Comparison of ENCODE assay signal across 8 mouse cellular contexts in genomic region chr12:69890476-69890875, GRCm38 (mm10). TPM values are rescaled to one million over a fixed set of nuclear protein-coding genes. Genes with fewer than 3 reads are reported as not detected.
DNase-seq lines count a peak whose midpoint lies in the region; ATAC-seq and TF ChIP-seq lines count a peak whose summit lies in the region.

No protein-coding gene starts in this region.

- H3K36me3 ChIP-seq in forebrain, embryonic 14.5 days (ENCODE audit: control insufficient read depth, insufficient read depth, low read length): peaks cover 3% of the 10 kb centered on the region; the same call in 1 of the 2 replicates
- H3K36me3 ChIP-seq in lung, embryonic 14.5 days (ENCODE audit: insufficient read depth): 0 out of 2 replicates have a peak, but pooled peaks cover 12% of the 10 kb centered on the region
- H3K36me3 ChIP-seq in stomach, postnatal 0 days (ENCODE audit: control insufficient read depth, insufficient read depth, low read length): no peaks in the 10 kb centered on the region

- no peak overlapping the region for H3K27ac ChIP-seq in forebrain, embryonic 14.5 days (ENCODE audit: low read depth, low read length)
- H3K27ac ChIP-seq in lung, embryonic 14.5 days (ENCODE audit: low read depth): peak overlapping the region; percentile 46
- peak overlapping the region; percentile 56; the same call in 1 of the 2 replicates for H3K27ac ChIP-seq in stomach, postnatal 0 days (replicated peaks)

- peak overlapping the region; percentile 26; the same call in 1 of the 2 replicates for H3K9ac ChIP-seq in forebrain, embryonic 14.5 days (ENCODE audit: low read length)
- peak overlapping the region; percentile 14 for H3K9ac ChIP-seq in lung, embryonic 14.5 days
- no peak overlapping the region for H3K9ac ChIP-seq in stomach, postnatal 0 days (ENCODE audit: low read length)

- H3K27me3 ChIP-seq in forebrain, embryonic 14.5 days (replicated peaks; ENCODE audit: control insufficient read depth, insufficient read depth, low read length): no peaks in the 10 kb centered on the region
- H3K27me3 ChIP-seq in lung, embryonic 14.5 days (ENCODE audit: insufficient read depth, low read length): no peaks in the 10 kb centered on the region
- no peaks in the 10 kb centered on the region for H3K27me3 ChIP-seq in stomach, postnatal 0 days (ENCODE audit: control insufficient read depth, insufficient read depth, low read length)

- 0 out of 2 replicates have a peak overlapping the region, but pooled peaks have one; percentile 86 for H3K4me3 ChIP-seq in forebrain, embryonic 14.5 days (ENCODE audit: low read depth, low read length)
- H3K4me3 ChIP-seq in lung, embryonic 14.5 days (ENCODE audit: low read depth, low read length): peak overlapping the region; percentile 89
- H3K4me3 ChIP-seq in stomach, postnatal 0 days (ENCODE audit: low read depth, low read length): no peak overlapping the region

- H3K9me3 ChIP-seq in forebrain, embryonic 14.5 days (replicated peaks; ENCODE audit: control insufficient read depth, low read length): no peaks in the 10 kb centered on the region
- no peaks in the 10 kb centered on the region for H3K9me3 ChIP-seq in lung, embryonic 14.5 days (ENCODE audit: low read depth, low read length)
- H3K9me3 ChIP-seq in stomach, postnatal 0 days (ENCODE audit: control insufficient read depth, low read length): no peaks in the 10 kb centered on the region

- 25% methylated on average over 5 of the region's 5 CpGs for WGBS in forebrain, embryonic 14.5 days
- WGBS in lung, embryonic 14.5 days: 9% methylated on average over 5 of the region's 5 CpGs
- 7% methylated on average over 5 of the region's 5 CpGs for WGBS in stomach, postnatal 0 days

- no peak for ATAC-seq in forebrain, embryonic 14.5 days
- ATAC-seq in lung, embryonic 14.5 days (ENCODE audit: insufficient read depth): peak; percentile 9; the same call in 1 of the 2 replicates
- ATAC-seq in stomach, postnatal 0 days (ENCODE audit: low FRiP score, low TSS enrichment): no peak

- no peak for TF ChIP-seq CTCF in lung, embryonic 14.5 days (IDR thresholded peaks at IDR 0.05; ENCODE audit: low read depth)
- no peak for TF ChIP-seq CTCF in stomach, postnatal 0 days (IDR thresholded peaks at IDR 0.05; ENCODE audit: low read depth)

- peak; percentile 10 to 23 for DNase-seq in cerebellum, postnatal 10 days
- no peak for DNase-seq in cerebellum, adult 11 months
- DNase-seq in 3T3-L1 (ENCODE audit: low read depth, low spot score): peak; percentile 20
- peak; percentile 16 for DNase-seq in forebrain, embryonic 14.5 days (ENCODE audit: low spot score)
- DNase-seq in lung, embryonic 14.5 days: peak; percentile 61
- DNase-seq in stomach, postnatal 0 days (ENCODE audit: low spot score): no peak
- DNase-seq in layer of hippocampus, adult 8-10 months (ENCODE audit: low spot score in 2 of 2): no peak
- DNase-seq in MN1 (ENCODE audit: low spot score): no peak

- peak overlapping the region; percentile 70 for H3K4me2 ChIP-seq in forebrain, embryonic 14.5 days (ENCODE audit: low read length)
- peak overlapping the region; percentile 73 for H3K4me2 ChIP-seq in lung, embryonic 14.5 days
- peak overlapping the region; percentile 78 for H3K4me2 ChIP-seq in stomach, postnatal 0 days (replicated peaks; ENCODE audit: low read depth)

- TF ChIP-seq EP300 in stomach, postnatal 0 days (optimal IDR thresholded peaks at IDR 0.05): no peak

- H3K4me1 ChIP-seq in forebrain, embryonic 14.5 days (ENCODE audit: control insufficient read depth, insufficient read depth, low read length): peaks cover 18% of the 10 kb centered on the region
- H3K4me1 ChIP-seq in lung, embryonic 14.5 days (ENCODE audit: insufficient read depth): no peaks in the 10 kb centered on the region; the same call in 1 of the 2 replicates
- no peaks in the 10 kb centered on the region for H3K4me1 ChIP-seq in stomach, postnatal 0 days (replicated peaks; ENCODE audit: control insufficient read depth, insufficient read depth)

RNA-seq across cellular contexts. Expression of gene Atl1, which starts 1.9 kb away (rescaled TPM):
- 106 and 136 TPM in 2 replicates for polyA plus RNA-seq in forebrain, embryonic 14.5 days (2014; fragmentation: Nextera tagmentation; extraction: Ambion mirVana)
- polyA plus RNA-seq in lung, embryonic 14.5 days (2014; fragmentation: Nextera tagmentation; extraction: Ambion mirVana): 3.2 and 3.6 TPM in 2 replicates
- 3.8 and 4.3 TPM in 2 replicates for polyA plus RNA-seq in stomach, postnatal 0 days (2015; fragmentation: Nextera tagmentation; extraction: Ambion mirVana)
- total RNA-seq in layer of hippocampus, adult 8-10 months (2022): 100 to 1,000 TPM; 177 to 196 (median 191) TPM

RNA-seq across cellular contexts. Expression of gene Map4k5, which starts 2.5 kb away (rescaled TPM):
- 30.5 and 34.0 TPM in 2 replicates for polyA plus RNA-seq in forebrain, embryonic 14.5 days (2014; fragmentation: Nextera tagmentation; extraction: Ambion mirVana)
- 43.9 and 49.0 TPM in 2 replicates for polyA plus RNA-seq in lung, embryonic 14.5 days (2014; fragmentation: Nextera tagmentation; extraction: Ambion mirVana)
- 12.4 and 13.1 TPM in 2 replicates for polyA plus RNA-seq in stomach, postnatal 0 days (2015; fragmentation: Nextera tagmentation; extraction: Ambion mirVana)
- 10 to 100 TPM; 42.6 to 49.5 (median 48.4) TPM for total RNA-seq in layer of hippocampus, adult 8-10 months (2022)

Comparison
In these comparisons a context has a peak if more than half of its experiments do, and no peak if none do; other contexts are left out.
1. DNase-seq: peak in cerebellum, postnatal 10 days (2 of 2), 3T3-L1 (single experiment), forebrain, embryonic 14.5 days (single experiment) and lung, embryonic 14.5 days (single experiment); none in cerebellum, adult 11 months (single experiment), stomach, postnatal 0 days (single experiment), layer of hippocampus, adult 8-10 months (0 of 2) and MN1 (single experiment).
2. RNA of gene Atl1, which starts 1.9 kb away (polyA plus RNA-seq): 106 to 136 TPM in forebrain, embryonic 14.5 days; 3.8 to 4.3 TPM in stomach, postnatal 0 days and 3.2 to 3.6 TPM in lung, embryonic 14.5 days; every median in the first group is over 10 times any median in the second.
3. Peak in every context shown above with its lines, with median percentiles within 50 percentile points of each other: H3K4me2 ChIP-seq.